In the genomic region with DNA sequence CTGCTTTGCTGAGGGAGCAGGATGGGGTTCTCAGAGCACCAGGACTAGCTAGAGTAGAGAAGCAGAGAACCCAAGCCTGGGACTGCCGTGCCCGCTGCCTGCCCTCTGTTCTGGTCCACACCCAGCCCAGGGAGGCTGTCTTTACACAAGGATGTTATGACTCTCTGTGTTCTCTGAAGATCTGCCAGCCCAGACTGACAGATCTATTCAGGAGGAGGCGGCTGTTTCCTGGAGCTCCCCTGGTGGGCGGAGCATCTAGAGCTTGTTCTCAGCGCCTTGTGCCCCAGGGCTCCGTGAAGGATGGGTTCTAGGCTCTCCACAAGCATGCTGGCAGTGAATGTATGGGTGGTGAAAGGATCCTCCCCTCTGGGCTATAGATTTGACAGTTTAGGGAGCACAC, we compare ENCODE assay signal across 8 mouse cellular contexts. TPM values are rescaled to one million over a fixed set of nuclear protein-coding genes. Genes with fewer than 3 reads are reported as not detected.
DNase-seq lines count a peak whose midpoint lies in the region; ATAC-seq lines count a peak whose summit lies in the region.

No protein-coding gene starts in this region.

- 23% methylated on average over 6 of the region's 6 CpGs for WGBS in lung, embryonic 16.5 days

- no peak overlapping the region for H3K4me2 ChIP-seq in lung, embryonic 16.5 days (ENCODE audit: low read depth, low read length)

- peaks cover 11% of the 10 kb centered on the region for H3K4me1 ChIP-seq in lung, embryonic 16.5 days (replicated peaks; ENCODE audit: control insufficient read depth, insufficient read depth, low read length)

- ATAC-seq in lung, embryonic 16.5 days (ENCODE audit: low read depth) = peak; percentile 48
- no peak for ATAC-seq in megakaryocyte progenitor cell, adult 5-6 weeks (replicated peaks; ENCODE audit: poor library complexity)

- intact Hi-C loops in heart, postnatal 25 days (cut with DNase I) = no loop called here

- H3K27me3 ChIP-seq in lung, embryonic 16.5 days (ENCODE audit: control insufficient read depth, insufficient read depth, low read depth, low read length) = no peaks in the 10 kb centered on the region

- no peaks in the 10 kb centered on the region for H3K36me3 ChIP-seq in lung, embryonic 16.5 days (ENCODE audit: control insufficient read depth, insufficient read depth, low read length)

- H3K27ac ChIP-seq in lung, embryonic 16.5 days (ENCODE audit: low read length) = no peak overlapping the region

- no peak overlapping the region for H3K9ac ChIP-seq in lung, embryonic 16.5 days (ENCODE audit: low read length)

- peak; percentile 55 for DNase-seq in adrenal gland, adult 2 months
- no peak for DNase-seq in adrenal gland, adult 18-20 months (ENCODE audit: low spot score in 2 of 2)
- DNase-seq in ovary, postnatal 36 days (ENCODE audit: low spot score) = peak; percentile 44
- DNase-seq in ovary, postnatal 10 days (ENCODE audit: low spot score) = no peak
- DNase-seq in heart, postnatal 25 days (ENCODE audit: low spot score) = peak; percentile 26
- DNase-seq in retina, embryonic 14.5 days (ENCODE audit: low spot score) = no peak

- H3K4me3 ChIP-seq in lung, embryonic 16.5 days (ENCODE audit: low read length) = no peak overlapping the region

- no peaks in the 10 kb centered on the region for H3K9me3 ChIP-seq in lung, embryonic 16.5 days (ENCODE audit: control insufficient read depth, low read length)

RNA-seq across cellular contexts. Expression of gene Ccdc33, which starts 21.3 kb away (rescaled TPM):
- total RNA-seq in adrenal gland, adult 2 months (2021) = under 1 TPM; 0.21 to 0.84 TPM
- polyA plus RNA-seq in adrenal gland, adult 2 months (2012; rRNA removed) = 0.18 and 0.34 TPM in 2 replicates
- under 1 TPM; 0.22 to 0.80 TPM for total RNA-seq in adrenal gland, adult 18-20 months (2021)
- total RNA-seq in heart, postnatal 25 days (2021) = not detected
- 0.68 and 1.4 TPM in 2 replicates for polyA plus RNA-seq in lung, embryonic 16.5 days (2015; fragmentation: Nextera tagmentation; extraction: Ambion mirVana)
- not detected in 2 replicates for total RNA-seq in megakaryocyte progenitor cell, adult 5-6 weeks (2015)
- not detected in 2 replicates for total RNA-seq in megakaryocyte progenitor cell, adult 5-6 weeks (2017)

Comparison
In these comparisons a context has a peak if more than half of its experiments do, and no peak if none do; other contexts are left out.
1. DNase-seq: peak in adrenal gland, adult 2 months (single experiment), ovary, postnatal 36 days (single experiment) and heart, postnatal 25 days (single experiment); none in adrenal gland, adult 18-20 months (0 of 2), ovary, postnatal 10 days (single experiment) and retina, embryonic 14.5 days (single experiment).